Mouse (Mus musculus) frontal cortex, postnatal 14 days (tissue): ENCODE data around the gene Rplp2.

Experiments
- DNase-seq, 2 experiments: peaks; one replicate each; pipeline ENCODE4 v3.0.0; 2022; ENCODE audit warnings: low spot score in 2 of 2

Rplp2 gene

GRCm38 (mm10) chr7:141430585-141431240, 16.5 kb upstream of the Rplp2 start:
- DNase-seq: no peak

GRCm38 (mm10) chr7:141431434-141432185, 15.6 kb upstream of the Rplp2 start:
- peak in 1 of 2 experiments; percentile 9 for DNase-seq

GRCm38 (mm10) chr7:141432186-141432611, 15.0 kb upstream of the Rplp2 start:
- DNase-seq: peak in 1 of 2 experiments; percentile 7

DNA sequence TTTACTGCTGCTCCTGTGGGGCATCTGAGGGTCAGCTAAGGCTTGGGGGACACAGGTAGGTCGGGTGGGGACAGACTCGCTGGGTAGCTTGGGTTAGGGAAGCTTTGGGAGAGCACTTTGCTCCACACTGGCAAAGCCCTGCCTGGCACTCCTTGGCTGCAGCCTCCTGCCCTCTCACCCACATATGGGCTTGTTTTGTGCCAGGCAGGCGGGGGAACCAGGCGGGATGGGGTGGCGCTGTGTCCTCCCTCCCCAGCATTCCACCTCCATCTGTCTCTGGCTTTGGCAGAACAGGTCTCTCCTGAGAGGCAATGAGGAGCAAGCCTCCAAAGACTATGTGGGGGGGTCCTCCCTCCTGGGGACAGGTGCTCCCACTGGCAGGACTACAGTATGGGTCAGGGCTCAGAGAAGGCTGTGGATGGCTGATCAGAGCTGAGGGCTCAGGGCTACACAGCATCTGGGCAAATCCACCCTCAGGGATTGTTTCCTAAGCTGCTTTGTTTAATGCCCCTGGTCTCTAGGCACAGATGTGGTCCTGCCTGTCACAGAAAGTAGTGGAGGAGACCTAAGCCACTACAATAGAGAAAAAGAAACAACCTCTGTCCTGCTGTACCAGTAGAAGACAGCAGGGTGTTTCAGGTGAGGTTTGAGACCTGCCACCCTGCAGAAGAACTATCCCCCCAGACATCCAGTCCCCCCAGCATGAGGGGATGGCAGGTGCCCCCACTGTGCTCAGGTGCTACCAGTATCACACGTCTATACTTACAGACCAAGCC, 14.2 kb upstream of the Rplp2 start:
- peak in 1 of 2 experiments; percentile 16 for DNase-seq

DNA sequence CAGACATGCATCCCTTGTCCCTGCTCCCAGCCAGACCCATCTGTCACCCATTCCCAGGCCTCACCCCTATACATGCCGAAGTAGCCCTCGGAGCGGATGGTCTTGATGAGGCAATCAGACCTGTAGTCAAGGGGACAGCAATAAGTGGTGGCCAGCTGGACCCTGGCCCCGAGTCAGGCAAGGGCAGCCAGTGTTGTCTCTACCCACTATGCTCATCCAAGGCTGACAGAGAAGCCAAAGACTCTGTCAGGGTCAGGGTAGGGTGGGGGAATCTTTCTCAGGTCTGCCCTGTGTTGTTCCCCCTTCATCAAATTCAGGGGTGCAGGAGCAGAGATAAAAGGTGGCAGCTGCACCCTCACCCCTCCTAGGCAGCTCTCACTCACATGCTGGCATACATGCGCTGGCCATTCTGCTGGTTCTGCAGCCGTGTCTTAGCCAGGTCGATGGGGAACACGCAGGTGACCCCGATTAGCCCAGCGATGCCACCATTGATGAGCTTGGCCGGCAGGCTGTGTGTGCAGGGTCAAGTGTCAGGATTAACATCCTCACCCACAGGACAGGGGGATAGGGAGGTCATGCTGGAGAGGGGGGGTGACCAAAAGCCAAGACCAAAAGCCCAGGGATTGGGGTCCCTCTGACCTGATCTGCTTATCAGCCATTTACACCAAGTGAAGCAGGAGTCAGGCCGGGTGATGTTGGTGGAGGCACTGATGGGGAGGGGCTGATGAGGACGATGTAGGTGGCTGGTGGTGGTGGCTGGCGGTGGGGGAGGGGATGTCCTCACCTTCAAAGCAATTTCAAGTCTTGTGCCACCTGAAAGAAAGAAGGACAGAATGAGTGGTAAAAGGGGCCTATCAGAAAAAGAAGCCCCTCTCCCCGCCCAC, 13.4 kb upstream of the Rplp2 start:
- DNase-seq: peak in 1 of 2 experiments; percentile 31

DNA sequence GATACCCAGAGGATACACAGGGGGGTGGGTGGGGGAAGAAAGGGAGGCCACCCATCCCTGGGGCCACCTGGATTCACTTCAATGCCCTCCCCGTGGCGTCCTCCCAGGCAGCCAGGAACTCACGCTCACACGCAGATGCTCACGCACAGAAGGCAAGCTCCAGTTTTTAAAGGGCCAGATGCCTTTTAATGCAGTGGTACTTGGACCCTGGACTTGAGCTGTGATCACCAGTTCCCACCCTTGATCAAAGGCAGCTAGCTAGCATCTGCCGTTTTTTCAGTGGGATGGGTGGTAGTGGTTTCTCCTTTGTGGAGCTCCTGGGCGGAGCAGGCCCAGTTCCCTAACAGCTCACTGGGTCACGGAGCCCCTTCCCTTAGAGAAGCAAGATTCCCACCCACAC, 12.7 kb upstream of the Rplp2 start:
- peak; percentile 46 to 58 for DNase-seq

DNA sequence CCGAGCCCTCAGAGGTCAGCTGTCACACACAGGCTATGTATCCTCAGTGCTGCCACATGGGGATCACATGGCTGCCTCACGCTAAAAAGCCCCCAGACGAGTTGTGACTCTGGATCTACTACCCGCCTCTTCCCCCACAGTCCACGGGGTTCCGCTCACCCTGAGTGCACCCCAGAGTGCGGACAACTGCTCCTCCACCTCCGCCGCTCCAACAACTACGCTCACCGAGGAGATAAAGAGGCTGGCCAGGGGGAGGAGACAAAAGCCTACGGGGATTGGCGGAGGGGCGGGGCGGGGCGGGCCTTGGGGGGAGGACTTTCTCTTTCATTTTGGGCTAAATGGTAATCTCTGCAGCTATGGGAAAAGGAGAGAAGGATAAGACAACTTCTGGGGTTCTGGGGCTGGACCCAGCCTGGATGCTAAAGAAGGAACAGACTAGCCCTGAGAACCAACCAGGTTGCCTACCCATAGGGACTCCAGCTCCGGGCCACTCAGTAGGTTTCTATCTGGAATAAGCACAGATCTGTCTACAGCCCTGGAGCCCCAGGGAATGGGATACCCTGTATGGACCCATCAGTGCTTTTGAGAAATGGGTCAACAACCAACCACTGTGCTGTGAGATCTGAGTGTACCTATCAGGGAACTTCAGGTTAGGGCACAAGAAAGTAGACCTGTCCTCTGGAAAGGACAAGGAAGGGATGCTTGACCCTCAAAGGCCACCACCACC, 11.9 kb upstream of the Rplp2 start:
- DNase-seq: peak in 1 of 2 experiments; percentile 40

GRCm38 (mm10) chr7:141435856-141436522, 11.2 kb upstream of the Rplp2 start:
- no peak for DNase-seq

GRCm38 (mm10) chr7:141436523-141436892, 10.7 kb upstream of the Rplp2 start:
- DNase-seq: no peak

DNA sequence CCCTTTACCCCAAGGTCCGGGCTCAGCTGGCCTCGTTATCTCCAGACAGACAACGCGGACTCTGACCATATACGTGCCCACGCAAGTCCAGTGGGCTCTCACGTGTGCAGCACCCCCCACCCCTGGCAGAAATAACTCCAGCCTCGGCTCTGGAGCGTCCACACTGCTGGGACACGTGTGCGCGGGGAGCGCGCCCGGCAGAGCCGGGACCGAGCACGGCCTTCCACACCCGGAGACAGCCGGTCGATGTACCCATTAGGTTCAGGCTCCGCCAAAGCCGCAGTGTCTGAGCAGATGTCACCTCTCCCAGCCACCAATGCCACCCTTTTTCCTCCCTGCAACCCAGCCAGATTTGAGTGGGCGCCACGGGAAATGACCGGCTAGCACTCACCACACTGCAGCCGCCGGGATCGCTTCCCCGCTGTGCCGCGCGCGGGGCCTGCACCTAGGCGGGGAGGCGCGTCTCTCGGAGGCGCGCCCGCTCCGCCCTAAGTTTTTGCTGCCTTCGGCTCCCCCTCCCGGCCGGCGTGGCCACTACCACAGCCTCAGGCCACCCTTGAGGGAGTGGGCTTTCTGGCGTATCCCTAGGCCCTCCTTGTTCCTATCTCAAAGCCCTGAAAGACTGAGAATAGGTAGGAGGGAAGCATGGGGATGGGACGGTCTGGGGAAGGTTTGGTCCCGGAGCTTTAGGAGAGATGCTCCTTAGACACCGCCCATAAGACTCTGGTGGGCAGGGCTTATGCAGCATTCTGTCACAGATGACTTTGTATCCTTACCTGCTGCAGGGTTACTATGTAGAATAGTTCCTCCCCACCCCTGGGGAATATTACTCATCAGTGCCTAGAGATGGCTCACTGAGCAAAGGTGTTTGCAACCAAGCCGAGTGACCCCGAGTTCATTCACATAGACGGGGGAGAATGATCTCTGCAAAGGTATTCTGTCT, 9.7 kb upstream of the Rplp2 start, which contains the start of gene Slc25a22:
TSS of gene Slc25a22 (minus strand) at position 715 of the 943 bp plus-strand sequence.
- peak; percentile 65 to 77 for DNase-seq

- DNase-seq: peak in 1 of 2 experiments; percentile 22
These were observed 8.8 kb upstream of the Rplp2 start for GRCm38 (mm10) chr7:141438201-141438968.

DNA sequence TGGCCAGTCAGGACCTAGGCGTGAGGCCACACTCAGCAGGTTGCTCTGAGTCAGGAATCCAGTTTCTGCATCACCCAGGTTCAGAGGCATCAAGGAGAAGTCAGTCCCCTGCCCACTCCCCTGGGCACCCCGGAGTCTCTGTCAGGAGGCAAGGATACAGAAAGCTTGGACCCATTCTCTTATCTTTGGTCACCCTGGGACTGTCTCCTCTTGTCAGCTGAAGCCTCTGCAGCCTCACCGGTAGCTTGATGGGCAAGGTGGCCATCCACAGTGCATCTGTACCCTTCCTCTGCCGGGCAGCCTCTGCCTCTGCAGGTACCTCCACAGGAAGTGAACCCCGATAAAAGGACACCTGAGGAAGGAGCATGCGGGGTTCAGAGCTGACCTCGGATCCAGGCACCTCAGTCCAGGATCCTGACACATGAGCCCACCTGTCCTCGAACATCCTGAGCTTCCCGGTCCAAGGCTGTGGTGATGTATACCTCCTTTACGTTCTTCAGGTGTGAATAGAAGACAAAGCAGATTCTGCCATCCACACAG, 8.0 kb upstream of the Rplp2 start:
- no peak for DNase-seq

- peak in 1 of 2 experiments; percentile 10 for DNase-seq
These were observed 7.4 kb upstream of the Rplp2 start for GRCm38 (mm10) chr7:141439811-141440210.

GRCm38 (mm10) chr7:141440613-141441012, 6.6 kb upstream of the Rplp2 start:
- peak in 1 of 2 experiments; percentile 31 for DNase-seq

DNA sequence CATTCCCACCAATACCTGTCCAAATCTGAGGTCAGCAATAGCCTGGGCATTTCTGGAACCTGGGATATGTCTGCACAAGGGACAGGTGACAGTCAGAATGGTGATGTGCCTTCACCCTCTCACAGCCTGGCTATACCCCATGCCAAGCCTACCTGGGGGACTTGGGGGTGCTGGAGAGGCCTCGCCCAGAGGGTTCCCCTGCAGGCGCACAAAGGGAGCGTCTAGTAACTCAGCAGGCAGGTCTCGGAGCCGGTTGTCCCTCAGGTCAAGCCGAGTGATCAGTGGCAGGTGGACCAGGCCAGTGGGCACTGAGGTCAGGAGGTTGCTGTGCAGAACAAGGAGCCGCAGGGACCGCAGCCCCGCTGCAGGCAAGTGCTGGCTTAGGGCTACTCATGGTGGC, 5.7 kb upstream of the Rplp2 start:
- DNase-seq: peak in 1 of 2 experiments; percentile 6

DNA sequence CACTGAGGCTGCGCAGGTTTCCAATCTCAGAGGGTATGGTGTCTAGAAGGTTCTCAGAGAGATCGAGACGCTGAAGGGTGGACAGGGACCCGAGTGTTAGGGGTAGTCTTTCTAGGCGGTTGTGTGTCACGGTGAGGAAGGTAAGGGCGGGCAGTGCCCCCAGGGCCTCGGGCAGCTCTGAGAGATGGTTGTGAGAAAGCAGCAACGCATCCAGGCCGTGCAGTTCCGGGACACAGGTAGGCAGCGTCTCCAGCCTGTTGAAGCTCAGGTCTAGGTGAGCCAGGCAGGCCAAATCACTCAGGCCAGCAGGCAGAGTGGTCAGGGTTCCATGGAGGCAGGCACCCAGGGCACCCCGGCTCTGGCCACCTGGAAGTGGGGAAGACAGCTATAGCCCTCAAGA, 5.0 kb upstream of the Rplp2 start:
- DNase-seq: peak in 1 of 2 experiments; percentile 7

- no peak for DNase-seq
These were observed 3.9 kb upstream of the Rplp2 start for GRCm38 (mm10) chr7:141443081-141443821.
